Mouse (Mus musculus) erythroblast, adult 5-6 weeks (primary cell): Measurements from ENCODE around the gene Rflna. TPM values are rescaled to one million over a fixed set of nuclear protein-coding genes. Genes with fewer than 3 reads are reported as not detected.

Source experiments
- ATAC-seq: replicated peaks from 2 replicates; pipeline ENCODE4 v1.8.0; 2016; ENCODE audit warnings: moderate number of reproducible peaks, mild to moderate bottlenecking, moderate TSS enrichment, inconsistent platforms; ENCODE audit not compliant: poor library complexity, low FRiP score, severe bottlenecking
- total RNA-seq, 2 experiments: library from RNA; stranded (forward) in 1 of 2; stranded (reverse) in 1 of 2; fragments of 150-400 nt in 1 of 2; fragments of 200-764, 138-1000 nt in 1 of 2; gene quantifications; 2 replicates each; pipeline versions ENCODE4 v1.2.3 to v1.2.4; 2015 to 2017; ENCODE audit warnings: low replicate concordance in 2 of 2

The Rflna gene
- total RNA-seq, 2 experiments from 2014 or later, result not detected

GRCm38 (mm10) chr5:125045202-125045601 lies 42.2 kb downstream of the Rflna start:
- ATAC-seq, result no peak

- ATAC-seq, result no peak
These were observed 43.4 kb downstream of the Rflna start for GRCm38 (mm10) chr5:125046436-125046835.

- ATAC-seq, result no peak
These were observed 46.5 kb downstream of the Rflna start for GRCm38 (mm10) chr5:125049481-125049880.

GRCm38 (mm10) chr5:125052237-125052602 lies 49.2 kb downstream of the Rflna start:
- no peak for ATAC-seq

GRCm38 (mm10) chr5:125052603-125053488 lies 49.8 kb downstream of the Rflna start:
- ATAC-seq, result no peak

- no peak for ATAC-seq
These were observed 50.6 kb downstream of the Rflna start for GRCm38 (mm10) chr5:125053661-125054060.

GRCm38 (mm10) chr5:125055901-125056300 lies 52.9 kb downstream of the Rflna start:
- no peak for ATAC-seq

- no peak for ATAC-seq
These were observed 53.3 kb downstream of the Rflna start for GRCm38 (mm10) chr5:125056331-125056695.

- ATAC-seq, result no peak
These were observed 53.9 kb downstream of the Rflna start for GRCm38 (mm10) chr5:125056696-125057554.

GRCm38 (mm10) chr5:125057555-125058266 lies 54.7 kb downstream of the Rflna start:
- no peak for ATAC-seq

- no peak for ATAC-seq
These were observed 55.2 kb downstream of the Rflna start for GRCm38 (mm10) chr5:125058267-125058668.

Other genes with a start within 250 kb of the Rflna start
- gene Ccdc92, start 140.8 kb upstream of the Rflna start, total RNA-seq (2015; ENCODE audit: low replicate concordance), result not detected in 2 replicates
- gene Ccdc92, start 140.8 kb upstream of the Rflna start, total RNA-seq (2017; ENCODE audit: low replicate concordance), result not detected in 2 replicates
- 3.3 and 3.8 TPM in 2 replicates for gene Zfp664, start 140.5 kb upstream of the Rflna start, total RNA-seq (2015; ENCODE audit: low replicate concordance)
- gene Zfp664, start 140.5 kb upstream of the Rflna start, total RNA-seq (2017; ENCODE audit: low replicate concordance), result 5.0 and 7.9 TPM in 2 replicates
- 15.8 and 18.2 TPM in 2 replicates for gene Ncor2, start 176.0 kb downstream of the Rflna start, total RNA-seq (2015; ENCODE audit: low replicate concordance)
- gene Ncor2, start 176.0 kb downstream of the Rflna start, total RNA-seq (2017; ENCODE audit: low replicate concordance), result 6.0 and 8.0 TPM in 2 replicates